Mouse (Mus musculus) monocyte, adult 2 months (primary cell): ENCODE results near the gene Olfr114.

ENCODE experiments used
- DNase-seq, 2 experiments: peaks; one replicate each; pipeline ENCODE4 v3.0.0; 2022; ENCODE audit warnings: low spot score in 2 of 2, low read depth in 1 of 2

Olfr114 gene

GRCm38 (mm10) chr17:37592643-37593042, at the start of gene Olfr114:
TSS of gene Olfr114 (minus strand) at chr17:37592743.
- DNase-seq, result no peak

- DNase-seq, result no peak
Observed at GRCm38 (mm10) chr17:37627009-37627408, 34.5 kb upstream of the Olfr114 start, which contains the start of the genes Olfr115 and Olfr116. TSS of gene Olfr115 (minus strand) at chr17:37627109. TSS of gene Olfr116 (minus strand) at chr17:37627199.

GRCm38 (mm10) chr17:37577563-37577962, 15.0 kb downstream of the Olfr114 start, which contains the start of gene Olfr113:
TSS of gene Olfr113 (minus strand) at chr17:37577663.
- DNase-seq, result no peak

GRCm38 (mm10) chr17:37569351-37569750, 23.2 kb downstream of the Olfr114 start, which contains the start of gene Olfr112:
TSS of gene Olfr112 (minus strand) at chr17:37569451.
- no peak for DNase-seq

- DNase-seq, result no peak
Observed at GRCm38 (mm10) chr17:37558913-37559615, 33.5 kb downstream of the Olfr114 start.

GRCm38 (mm10) chr17:37543800-37544435, 48.6 kb downstream of the Olfr114 start:
- DNase-seq, result no peak

- DNase-seq, result no peak
Observed at GRCm38 (mm10) chr17:37541454-37542119, 51.0 kb downstream of the Olfr114 start.
